Mouse (Mus musculus): ENCODE results near the gene Hist1h2bb.
"Not testable (repeated sequence)": the region's sequence is repeated elsewhere in the genome, so short reads cannot be mapped to it uniquely, and the experiment has no call there.

Gene Hist1h2bb

DNA sequence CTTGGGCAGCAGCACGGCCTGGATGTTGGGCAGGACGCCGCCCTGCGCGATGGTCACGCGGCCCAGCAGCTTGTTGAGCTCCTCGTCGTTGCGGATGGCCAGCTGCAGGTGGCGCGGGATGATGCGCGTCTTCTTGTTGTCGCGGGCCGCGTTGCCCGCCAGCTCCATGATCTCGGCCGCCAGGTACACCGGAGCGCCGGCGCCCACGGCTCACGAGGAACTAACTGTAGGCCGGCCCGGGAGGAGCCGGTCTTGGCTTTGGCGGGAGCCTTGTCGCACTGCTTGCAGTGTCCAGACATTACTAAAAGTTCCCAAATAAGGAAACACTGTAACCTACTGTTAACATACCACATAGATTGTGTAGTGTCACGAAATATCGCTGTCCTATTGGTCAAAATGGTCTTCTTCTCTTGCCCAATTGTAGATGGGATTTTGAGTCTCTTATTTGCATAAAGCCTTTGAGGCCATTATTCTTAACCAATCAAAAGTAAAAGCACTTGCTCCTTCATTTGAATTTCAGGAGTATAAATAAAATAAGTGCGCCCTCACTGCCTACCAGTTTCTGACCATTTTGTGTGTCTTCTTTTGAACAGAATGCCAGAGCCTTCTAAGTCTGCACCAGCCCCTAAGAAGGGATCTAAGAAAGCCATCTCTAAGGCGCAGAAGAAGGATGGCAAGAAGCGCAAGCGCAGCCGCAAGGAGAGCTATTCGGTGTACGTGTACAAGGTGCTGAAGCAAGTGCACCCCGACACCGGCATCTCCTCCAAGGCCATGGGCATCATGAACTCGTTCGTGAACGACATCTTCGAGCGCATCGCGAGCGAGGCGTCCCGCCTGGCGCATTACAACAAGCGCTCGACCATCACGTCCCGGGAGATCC, at the start of gene Hist1h2bb:
Gene Hist1h2bb (plus strand): TSS at position 534 of the 880 bp plus-strand sequence.
- peak; percentile 88 for DNase-seq (ENCODE audit: low read depth, low spot score)

DNA sequence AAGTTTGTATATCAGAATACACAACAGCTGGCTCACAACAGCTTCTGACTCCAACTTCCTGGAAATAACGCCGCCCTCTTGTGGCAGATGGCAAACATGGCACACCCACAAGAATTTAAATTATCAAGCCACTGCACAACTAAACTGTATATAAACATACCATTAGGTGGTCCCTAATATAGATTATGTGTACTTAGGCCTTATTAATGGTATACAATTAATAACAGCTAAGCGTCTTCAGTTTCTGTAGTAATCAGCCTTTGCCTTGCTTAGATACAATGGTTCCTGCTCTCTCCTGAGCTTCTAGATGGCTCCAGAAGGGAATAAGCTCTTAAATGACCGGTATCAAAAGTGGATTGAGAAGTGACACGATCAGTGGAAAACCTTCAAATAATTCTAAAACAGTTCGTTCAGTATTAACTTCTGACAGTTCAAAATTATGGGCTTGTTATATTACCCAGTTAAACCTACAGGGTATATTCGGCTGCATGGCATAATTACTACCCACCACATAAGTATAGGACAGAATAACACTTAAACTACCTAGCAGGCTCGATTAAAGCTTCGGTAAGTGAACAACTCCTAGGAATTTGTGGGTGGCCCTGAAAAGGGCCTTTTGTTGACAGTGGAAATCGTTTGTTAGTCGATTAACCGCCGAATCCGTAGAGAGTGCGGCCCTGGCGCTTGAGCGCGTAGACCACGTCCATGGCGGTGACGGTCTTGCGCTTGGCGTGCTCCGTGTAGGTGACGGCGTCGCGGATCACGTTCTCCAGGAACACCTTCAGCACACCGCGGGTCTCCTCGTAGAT, 48.8 kb upstream of the Hist1h2bb start:
- peak; percentile 77 for DNase-seq (ENCODE audit: low read depth, low spot score)

DNA sequence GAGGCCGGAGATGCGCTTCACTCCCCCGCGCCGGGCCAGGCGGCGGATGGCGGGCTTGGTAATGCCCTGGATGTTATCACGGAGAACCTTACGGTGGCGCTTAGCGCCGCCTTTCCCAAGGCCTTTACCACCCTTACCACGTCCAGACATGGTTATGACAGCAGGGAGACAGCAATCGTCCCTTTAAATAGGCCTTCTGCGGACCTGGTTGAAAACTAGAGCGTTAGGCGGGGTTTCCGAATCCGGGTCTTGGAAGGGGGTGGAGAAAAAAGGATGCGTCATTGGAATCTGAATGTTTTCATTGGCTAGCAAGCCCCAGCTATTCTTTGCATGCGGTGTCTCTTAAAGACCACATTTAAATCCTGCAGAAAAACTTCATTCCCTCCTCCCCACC, 48.2 kb upstream of the Hist1h2bb start, which contains the start of gene Hist1h4c:
Gene Hist1h4c (minus strand): TSS at position 155 of the 394 bp plus-strand sequence.
- DNase-seq (ENCODE audit: low read depth, low spot score) = peak; percentile 98

DNA sequence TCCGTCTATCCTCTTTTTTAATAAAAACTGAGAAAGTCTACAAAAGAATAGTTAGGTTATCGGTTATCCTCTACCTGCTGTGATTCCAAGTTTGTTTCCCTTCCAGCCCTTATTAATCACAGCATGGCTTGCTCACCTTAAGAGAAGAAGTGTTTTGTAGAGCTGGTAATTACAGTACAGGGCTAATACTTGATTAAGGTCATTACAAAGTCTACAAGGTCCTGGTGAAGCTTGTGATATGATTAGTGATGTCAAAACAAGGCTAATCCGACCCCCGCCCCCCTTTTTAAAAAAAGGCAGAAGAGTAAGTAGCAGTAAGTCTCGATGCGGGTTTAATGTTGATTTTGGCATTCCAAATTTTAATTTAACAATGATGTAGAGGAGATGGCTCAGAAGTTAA, 47.5 kb upstream of the Hist1h2bb start:
- DNase-seq (ENCODE audit: low read depth, low spot score) = no peak

DNA sequence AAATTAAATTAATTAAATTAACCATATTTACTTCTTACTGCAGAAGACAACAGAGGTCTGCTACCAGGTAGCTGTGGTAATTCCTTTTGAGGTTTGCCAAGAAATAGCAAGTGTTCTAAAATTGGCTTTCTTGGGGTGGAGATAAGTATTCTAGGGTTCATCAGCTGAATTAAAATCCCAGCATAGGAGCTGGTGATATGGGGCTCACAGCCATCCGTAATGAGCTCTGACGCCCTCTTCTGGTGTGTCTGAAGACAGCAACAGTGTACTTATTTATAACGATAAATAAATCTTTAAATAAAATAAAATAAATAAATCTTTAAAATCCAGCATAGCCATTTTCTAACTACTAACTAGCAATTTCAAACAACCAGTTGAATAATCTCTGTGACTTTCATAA, 46.8 kb upstream of the Hist1h2bb start:
- DNase-seq (ENCODE audit: low read depth, low spot score) = no peak

DNA sequence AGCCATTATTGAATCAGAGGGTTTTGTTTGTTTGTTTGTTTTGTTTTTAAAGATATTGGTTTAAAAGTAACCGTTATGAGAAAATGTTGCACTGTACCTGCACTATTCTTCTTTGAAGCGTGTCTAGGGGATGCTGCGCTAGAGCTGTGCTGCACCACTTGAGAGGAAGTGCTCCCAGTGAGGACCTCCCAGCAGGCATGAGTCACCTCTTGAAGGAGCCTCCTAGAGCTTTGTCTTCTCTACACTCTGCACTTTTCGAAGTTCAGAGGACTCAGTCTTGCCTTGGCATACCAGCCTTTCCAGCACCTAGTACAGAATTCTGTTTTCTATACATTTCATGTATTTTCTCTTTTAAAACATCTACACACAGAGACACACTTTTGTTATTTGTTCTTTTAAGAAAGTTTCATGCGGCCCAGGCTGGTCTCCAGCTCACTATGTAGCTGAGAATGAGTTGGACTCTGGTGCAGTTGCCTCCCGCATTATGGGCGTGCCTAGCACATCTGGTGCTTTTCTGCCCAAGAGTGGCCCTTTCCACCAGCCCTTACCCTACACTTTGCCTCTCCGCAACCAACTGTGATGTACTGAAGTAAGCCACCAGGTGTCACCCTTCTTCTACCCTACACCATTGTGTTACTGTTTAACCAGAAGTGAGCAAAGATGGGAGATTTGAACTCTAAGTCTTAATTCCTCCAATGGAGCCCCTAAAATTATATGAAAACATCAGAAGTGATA, 45.6 kb upstream of the Hist1h2bb start:
- peak; percentile 84 for DNase-seq (ENCODE audit: low read depth, low spot score)

DNA sequence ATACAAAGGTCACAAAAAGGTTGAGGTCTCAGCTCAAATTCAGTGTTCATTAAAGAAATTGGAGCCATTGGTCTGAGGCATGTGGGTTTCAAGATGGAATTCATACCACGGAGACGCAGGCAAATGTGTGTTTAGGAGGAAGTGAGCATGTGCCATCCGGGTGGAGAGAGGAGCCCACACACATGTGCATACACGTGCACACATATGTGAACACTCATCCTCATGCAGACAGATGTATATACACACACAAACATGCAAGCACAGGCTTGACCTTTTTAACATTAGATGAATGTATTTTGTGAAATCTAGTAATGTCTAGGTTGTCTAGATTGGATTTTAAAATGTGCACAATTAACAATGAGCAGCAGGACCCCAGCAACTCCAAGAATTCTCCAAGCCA, 44.3 kb upstream of the Hist1h2bb start:
- no peak for DNase-seq (ENCODE audit: low read depth, low spot score)

DNA sequence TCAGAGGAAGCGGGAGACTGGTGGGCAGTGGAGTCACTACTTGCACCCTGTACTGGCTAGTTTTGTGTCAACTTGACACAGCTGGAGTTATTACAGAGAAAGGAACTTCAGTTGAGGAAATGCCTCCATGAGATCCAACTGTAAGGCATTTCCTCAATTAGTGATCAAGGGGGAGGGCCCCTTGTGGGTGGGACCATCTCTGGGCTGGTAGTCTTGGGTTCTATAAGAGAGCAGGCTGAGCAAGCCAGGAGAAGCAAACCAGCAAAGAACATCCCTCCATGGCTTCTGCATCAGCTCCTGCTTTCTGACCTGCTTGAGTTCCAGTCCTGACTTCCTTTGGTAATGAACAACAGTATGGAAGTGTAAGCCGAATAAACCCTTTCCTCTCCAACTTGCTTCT, 43.7 kb upstream of the Hist1h2bb start:
- DNase-seq (ENCODE audit: low read depth, low spot score) = not testable (repeated sequence)

DNA sequence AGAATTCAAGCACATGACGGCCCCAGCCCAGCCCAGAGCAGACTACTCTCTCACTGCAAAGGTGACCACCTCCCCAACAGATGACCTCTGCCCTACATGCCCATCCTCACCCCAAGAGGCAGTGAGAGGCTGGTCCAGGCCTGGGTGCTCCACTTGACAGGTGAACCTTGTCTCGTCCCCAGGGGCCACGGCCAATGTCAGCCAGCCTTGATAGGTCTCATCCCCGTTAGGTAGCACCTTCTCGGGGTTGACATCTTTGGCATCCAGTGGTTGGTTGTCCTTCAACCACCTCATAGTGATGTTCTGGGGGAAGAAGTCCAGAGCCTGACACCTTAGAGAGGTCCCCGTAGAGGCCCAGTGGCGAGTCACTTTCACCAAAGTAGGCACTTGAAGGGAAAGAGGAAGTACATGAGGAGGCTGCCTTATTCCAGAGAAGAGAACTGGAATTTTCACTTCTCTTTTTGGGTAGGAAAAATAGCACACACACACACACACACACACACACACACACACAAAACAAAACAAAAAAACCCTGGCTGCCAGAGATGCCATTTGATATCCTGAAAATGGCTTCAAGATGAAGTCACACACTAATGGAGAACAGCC, 40.7 kb upstream of the Hist1h2bb start:
- no peak for DNase-seq (ENCODE audit: low read depth, low spot score)

DNA sequence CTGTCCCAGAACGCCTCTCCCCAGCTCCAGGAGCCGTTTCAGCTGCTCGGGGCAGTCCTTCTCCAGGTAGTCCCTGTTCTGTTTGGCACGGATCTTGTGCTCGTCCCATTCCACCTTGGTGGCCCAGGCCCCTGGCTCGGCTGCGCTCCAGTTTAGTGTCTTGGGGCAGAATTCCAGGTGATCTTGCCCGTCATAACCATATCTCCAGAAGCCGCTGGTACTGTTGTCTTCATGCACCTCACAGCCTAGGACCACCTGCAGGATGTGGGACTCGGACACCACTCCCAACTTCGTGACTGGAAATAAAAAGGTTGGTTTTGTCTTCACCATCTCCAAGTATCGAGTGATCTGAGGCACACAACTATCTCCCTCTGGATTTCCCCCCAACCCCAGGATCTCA, 39.8 kb upstream of the Hist1h2bb start:
- DNase-seq (ENCODE audit: low read depth, low spot score) = no peak

DNA sequence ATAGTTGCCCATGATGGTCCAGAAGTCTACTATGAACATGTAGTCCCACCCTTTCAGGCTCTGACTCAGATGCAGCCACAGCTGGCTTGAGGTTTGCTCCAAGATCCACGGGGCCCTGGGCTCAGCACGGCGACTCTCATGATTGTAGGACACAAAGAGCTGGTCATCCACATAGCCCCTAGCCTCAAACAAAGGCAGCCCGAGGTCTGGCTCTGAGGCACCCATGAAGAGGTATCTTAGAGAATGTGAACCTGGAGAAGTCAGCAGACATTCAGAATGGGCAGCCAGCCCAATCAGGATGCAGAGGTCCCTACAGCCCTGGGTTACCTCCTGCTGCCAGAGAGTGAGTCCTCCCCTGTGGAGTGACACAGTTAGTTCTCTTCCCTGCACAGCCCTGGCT, 38.5 kb upstream of the Hist1h2bb start:
- no peak for DNase-seq (ENCODE audit: low read depth, low spot score)

DNA sequence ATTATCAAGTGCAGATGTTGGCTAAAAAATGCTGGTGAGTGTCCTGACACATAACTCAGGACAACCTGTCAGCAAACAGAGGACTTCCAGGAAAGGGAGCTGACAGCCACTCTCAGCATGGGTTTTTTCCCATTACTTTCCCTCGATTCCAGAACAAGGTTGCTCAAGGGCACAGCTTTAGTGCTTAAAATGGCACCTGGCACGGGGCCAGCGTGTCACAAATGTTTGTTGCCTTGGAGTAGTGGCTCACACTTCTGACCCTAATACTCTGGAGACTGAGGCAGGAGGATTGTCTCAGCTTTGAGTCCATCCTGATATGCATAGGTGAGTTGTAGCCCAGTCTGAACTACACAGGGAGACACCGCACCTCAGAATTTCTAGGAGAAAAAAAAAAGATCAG, 37.9 kb upstream of the Hist1h2bb start:
- no peak for DNase-seq (ENCODE audit: low read depth, low spot score)

DNA sequence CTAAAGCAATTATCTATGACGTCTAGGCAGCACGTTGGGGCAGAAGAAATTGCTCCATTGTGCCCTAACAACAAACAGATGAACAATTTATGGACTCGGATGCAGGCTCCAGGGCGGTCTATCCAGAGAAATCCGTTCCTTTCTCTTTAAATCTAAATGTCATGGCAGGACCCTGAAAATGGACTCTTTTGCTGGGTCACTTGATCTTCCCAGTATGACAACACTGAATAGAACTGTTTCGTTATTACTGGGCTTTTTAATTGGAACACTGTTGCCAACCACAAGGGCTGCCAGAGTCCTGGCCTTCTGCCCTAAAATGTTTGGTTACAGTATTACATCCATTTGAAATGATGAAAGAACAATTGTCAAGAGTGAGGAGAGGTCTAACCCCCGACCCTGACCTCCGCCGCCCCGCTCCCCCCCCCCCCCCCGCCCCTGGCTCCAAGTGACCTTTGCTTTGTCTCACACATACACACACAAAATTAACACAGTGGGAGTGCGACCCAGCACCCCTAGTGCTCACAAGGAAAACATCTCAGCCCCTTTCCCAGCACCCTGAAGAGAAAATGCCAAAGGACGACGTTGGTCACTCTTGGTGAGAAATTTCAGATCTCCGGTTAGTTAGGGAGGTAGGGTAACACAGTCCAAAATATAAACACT, 36.7 kb upstream of the Hist1h2bb start:
- peak; percentile 13 for DNase-seq (ENCODE audit: low read depth, low spot score)

DNA sequence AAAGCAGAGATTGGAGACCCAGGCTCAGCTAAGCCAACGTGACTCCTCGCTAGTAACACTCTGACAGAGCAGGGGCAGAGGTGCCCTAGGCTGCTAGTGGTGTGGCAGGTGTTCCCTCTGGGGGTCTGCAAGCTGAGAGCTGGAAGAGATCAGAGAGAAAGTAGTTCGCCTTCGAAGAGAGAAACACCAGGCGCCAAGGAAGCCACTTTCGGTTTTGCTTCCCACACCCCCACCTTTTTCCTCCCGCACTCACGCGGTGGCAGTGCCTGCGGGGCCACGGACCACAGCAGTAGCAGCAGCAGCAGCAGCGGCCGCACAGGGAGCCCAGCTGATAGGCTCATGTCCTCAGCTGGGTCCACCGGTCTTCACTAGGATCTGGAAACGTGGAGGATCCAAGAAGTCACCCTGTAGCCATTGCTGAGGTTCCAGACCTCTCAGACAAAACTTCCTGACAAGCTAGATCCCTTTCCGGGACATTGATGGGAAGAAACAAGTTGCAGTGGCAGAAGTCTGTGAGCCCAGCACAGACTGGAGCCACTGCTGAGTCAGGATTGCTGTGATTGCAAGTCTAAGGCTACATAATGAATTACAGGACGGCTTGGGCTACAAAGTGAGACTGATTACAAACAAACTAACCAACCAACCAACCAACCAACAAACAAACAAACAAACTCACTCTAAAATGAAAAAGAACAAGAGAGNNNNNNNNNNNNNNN, 36.0 kb upstream of the Hist1h2bb start, which contains the start of gene Hfe:
Gene Hfe (minus strand): TSS at position 481 of the 716 bp plus-strand sequence.
- DNase-seq (ENCODE audit: low read depth, low spot score) = peak; percentile 47

DNA sequence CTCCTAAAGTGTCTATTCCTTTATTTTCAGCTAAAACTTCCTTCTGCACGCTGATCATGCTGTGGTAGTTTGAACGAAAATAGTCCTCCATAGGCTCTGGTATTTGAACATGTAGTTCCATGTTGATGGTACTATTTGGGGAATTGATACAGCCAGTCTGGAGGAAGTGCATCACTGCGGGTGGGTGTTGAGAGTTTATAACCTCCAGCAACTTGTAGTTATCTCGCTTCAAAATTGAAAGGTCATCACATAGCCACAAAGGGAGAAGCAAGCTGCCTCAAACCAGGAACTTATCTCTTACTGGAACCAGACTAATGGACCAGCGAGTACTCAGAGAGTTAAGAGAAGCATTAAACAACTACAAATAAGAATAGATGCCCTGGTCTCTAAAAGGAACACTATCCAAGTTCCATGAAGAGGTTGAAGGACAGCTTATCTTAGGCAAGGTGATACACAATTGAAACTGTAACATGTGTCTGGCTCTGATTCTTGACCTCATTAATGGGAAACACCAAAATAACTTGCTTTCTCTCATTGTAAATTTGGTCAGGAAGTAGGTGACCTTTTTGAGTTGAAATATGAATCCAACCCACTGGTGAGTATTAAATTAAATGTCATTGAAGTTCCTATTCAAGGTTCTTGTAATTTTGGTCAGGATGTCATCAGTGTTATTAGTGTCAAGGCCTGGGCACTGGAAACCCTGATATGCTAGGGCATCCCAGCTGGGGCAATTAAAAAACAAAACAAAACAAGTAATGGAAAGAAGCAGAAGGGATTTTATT, 30.1 kb upstream of the Hist1h2bb start:
- no peak for DNase-seq (ENCODE audit: low read depth, low spot score)

DNA sequence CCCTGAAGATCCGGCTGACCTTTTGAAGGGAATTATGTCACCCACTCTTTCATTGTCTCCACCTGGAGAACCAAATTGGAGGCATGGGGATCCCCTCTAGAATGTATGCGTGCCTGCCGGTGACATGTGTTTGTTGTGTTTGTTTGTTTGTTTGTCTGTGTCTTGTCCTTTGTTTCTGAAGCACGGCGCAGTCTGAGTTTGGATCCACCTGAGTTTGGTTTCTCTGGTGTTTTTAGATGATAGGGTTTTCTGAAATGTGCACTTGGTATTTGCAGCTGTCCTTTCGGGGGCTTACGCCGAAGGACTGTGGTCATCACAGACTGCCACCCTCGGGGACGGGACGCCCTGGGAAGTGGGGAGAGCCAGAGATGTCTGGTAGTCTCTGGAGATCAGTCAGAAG, 29.4 kb upstream of the Hist1h2bb start:
- no peak for DNase-seq (ENCODE audit: low read depth, low spot score)

DNA sequence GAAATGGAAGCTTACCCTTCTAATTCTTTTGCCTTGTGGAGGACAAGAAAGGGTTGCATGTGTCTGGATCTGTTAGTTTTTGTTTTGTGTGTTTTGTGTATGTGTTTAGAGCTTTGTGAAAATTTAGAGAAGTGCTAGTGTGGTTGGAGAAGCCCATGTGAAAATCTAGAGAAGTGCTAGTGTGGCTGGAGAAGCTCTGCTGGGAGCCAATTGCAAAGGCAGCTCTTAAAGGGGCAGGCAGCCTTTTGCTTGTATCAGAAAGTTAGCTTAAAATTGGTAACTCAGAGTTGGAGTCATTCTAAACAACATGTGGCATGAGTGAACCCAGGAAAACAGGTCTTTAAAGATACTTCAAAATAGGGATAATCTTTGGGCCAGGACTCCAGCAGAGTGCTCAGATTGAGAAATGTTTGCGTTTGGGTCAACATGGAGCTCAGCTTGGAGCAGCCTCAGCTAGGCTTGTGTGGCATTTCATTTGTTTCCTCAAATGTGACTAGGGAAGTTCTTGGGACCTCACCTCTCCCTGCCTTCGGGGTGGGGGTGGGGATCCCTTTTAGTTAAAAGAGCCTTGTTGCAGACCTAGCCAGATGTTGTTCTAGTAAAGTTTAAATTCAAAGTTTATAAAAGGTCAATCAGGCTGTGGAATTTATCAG, 28.8 kb upstream of the Hist1h2bb start:
- not testable (repeated sequence) for DNase-seq (ENCODE audit: low read depth, low spot score)

DNA sequence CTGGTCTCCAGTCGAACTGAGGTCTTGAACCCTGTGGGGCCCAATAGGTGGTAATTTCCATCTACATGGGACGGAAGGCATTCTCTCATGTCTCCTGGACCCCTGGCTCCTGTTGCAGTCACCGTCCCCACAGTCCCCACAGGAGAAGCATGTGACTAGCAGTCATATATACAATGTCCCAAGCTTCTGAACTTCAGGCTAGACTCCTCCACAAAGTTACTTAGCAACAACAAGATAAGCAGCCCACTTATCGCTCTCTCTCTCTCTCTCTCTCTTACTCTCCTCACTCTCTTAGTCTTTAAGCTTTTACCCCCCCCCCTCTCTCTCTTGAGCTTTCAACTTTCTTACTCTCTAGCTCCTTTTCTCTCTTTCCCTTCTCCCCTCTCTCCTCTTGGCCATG, 22.3 kb upstream of the Hist1h2bb start:
- DNase-seq (ENCODE audit: low read depth, low spot score) = no peak

DNA sequence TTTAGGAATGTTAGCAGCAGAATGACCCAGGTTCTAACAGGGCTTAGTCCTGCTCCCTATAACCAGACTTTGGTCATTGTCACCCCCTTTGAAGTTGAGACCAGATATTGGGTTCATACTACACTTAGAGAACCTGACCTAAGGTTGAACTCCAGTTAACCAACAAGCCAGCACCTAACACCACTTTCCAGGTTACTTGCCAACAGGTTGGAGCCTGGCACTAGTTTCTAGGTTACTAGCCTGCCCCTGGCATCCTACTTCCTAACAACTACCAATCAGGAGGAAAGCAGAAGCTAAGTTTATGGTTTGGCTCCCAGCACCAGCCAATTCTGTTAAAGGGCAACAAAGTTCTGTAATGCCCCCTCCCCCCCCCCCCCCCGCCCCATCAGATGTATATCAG, 21.3 kb upstream of the Hist1h2bb start:
- DNase-seq (ENCODE audit: low read depth, low spot score) = no peak

Measured in mesoderm, embryonic 11.5 days (tissue).